Mouse (Mus musculus): ENCODE data around the gene Rgsl1.

- TF ChIP-seq EP300 (IDR thresholded peaks at IDR 0.05; ENCODE audit: insufficient read depth, low read depth, low read length) (no peak), CTCF (IDR thresholded peaks at IDR 0.05; ENCODE audit: low read depth, low read length) (no peak), POLR2A (IDR thresholded peaks at IDR 0.05; ENCODE audit: insufficient read depth, low read length) (no peak)
These were observed 12.0 kb upstream of the Rgsl1 start for GRCm38 (mm10) chr1:153855946-153856345.

All from ES-Bruce4 (cell line).